Mouse (Mus musculus): ENCODE results near the gene Serpina12. TPM values are rescaled to one million over a fixed set of nuclear protein-coding genes. Genes with fewer than 3 reads are reported as not detected.

The Serpina12 gene
- polyA plus RNA-seq, 1 experiment from 2014 or later, result not detected

DNA sequence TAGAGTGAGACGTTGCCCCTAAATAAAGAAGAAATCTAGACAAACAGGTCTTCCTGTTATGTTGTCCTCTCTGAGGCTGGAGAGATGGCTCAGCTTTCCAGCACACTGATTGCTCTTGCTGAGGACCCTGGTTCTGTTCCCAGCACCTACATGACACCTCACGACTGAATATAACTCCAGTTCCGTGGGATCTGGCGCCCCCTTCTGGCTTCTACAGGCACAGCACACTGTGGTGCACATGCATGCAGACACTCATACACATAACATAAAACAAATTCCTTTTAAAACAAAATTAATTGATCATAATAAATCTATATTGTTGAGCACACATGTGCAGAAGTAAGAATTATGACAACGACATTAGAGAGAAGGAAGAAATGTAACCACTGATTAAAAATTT, 39.6 kb downstream of the Serpina12 start:
- Histone ChIP-seq H3K36me3 (ENCODE audit: control insufficient read depth, insufficient read depth, low read length) (no peaks in the 10 kb centered on the region), H3K4me1 (ENCODE audit: control insufficient read depth in 2 of 2, insufficient read depth in 2 of 2, low read length in 2 of 2) (peaks cover 3 to 7% of the 10 kb centered on the region in 2 experiments), H3K4me2 (ENCODE audit: low read length) (no peak overlapping the region), H3K27me3 (ENCODE audit: control insufficient read depth, insufficient read depth, low read length) (peaks cover 5% of the 10 kb centered on the region), H3K27ac (replicated peaks in 1 of 2; ENCODE audit: control insufficient read depth in 1 of 2, insufficient read depth in 1 of 2, low read depth in 2 of 2, low read length in 2 of 2) (no peak overlapping the region), H3K9ac (ENCODE audit: low read length) (no peak overlapping the region), H3K9me3 (ENCODE audit: control insufficient read depth, low read length) (no peaks in the 10 kb centered on the region), H3K4me3 (ENCODE audit: control insufficient read depth in 1 of 2, insufficient read depth in 1 of 2, low read depth in 1 of 2, low read length in 2 of 2) (no peak overlapping the region)
- no peak for ATAC-seq (ENCODE audit: insufficient number of reproducible peaks, insufficient read depth, low FRiP score, low read depth)
- WGBS, result 75% methylated on average over 5 of the region's 5 CpGs

- no peak overlapping the region for H3K9ac ChIP-seq (ENCODE audit: low read length)
- peaks cover 3 to 7% of the 10 kb centered on the region in 2 experiments for H3K4me1 ChIP-seq (ENCODE audit: control insufficient read depth in 2 of 2, insufficient read depth in 2 of 2, low read length in 2 of 2)
- H3K9me3 ChIP-seq (ENCODE audit: control insufficient read depth, low read length), result no peaks in the 10 kb centered on the region
- H3K4me2 ChIP-seq (ENCODE audit: low read length), result no peak overlapping the region
- H3K36me3 ChIP-seq (ENCODE audit: control insufficient read depth, insufficient read depth, low read length), result no peaks in the 10 kb centered on the region
- no peak overlapping the region for H3K4me3 ChIP-seq (ENCODE audit: control insufficient read depth in 1 of 2, insufficient read depth in 1 of 2, low read depth in 1 of 2, low read length in 2 of 2)
- peaks cover 7% of the 10 kb centered on the region; the same call in 1 of the 2 replicates for H3K27me3 ChIP-seq (ENCODE audit: control insufficient read depth, insufficient read depth, low read length)
- H3K27ac ChIP-seq (replicated peaks in 1 of 2; ENCODE audit: control insufficient read depth in 1 of 2, insufficient read depth in 1 of 2, low read depth in 2 of 2, low read length in 2 of 2), result peak overlapping the region; percentile 53 to 66; a peak in 3 of 4 replicates
- 40% methylated on average over 4 of the region's 4 CpGs for WGBS
- ATAC-seq (ENCODE audit: insufficient number of reproducible peaks, insufficient read depth, low FRiP score, low read depth), result no peak; the same call in 1 of the 2 replicates
Measured at GRCm38 (mm10) chr12:104003238-104003612, 41.0 kb downstream of the Serpina12 start.

DNA sequence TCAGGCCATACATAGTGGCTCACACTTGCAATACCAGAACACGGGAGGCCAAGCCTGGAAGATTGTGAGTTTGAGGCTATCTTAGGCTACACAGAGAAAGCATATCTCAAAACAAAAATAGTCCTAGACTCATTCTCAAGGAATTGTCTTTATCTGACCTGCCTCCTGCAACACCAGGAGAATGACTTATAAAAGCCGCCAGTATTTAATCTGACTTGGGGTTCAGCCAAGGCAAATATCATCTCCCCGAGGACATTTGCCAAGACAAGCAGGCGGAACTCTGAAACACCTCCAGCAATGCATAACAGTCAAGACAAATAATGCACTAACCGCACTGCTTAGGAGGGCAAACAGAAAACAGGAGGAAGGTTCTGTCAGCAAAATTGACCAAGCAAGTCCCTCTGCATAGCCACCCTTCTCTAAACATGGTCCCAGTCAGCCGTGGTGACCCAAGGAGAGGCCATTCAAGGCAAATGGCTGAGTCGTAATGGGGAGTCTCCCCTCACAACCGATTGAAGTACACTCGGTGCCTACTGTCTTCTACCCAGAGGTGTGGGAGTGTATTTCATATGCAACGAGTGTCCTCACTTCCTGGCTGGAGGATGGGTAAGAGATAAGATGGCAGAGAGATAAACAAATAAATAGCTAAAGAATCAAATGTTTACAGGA, 41.5 kb downstream of the Serpina12 start:
- Histone ChIP-seq H3K4me2 (ENCODE audit: low read length) (no peak overlapping the region), H3K27ac (replicated peaks in 1 of 2; ENCODE audit: control insufficient read depth in 1 of 2, insufficient read depth in 1 of 2, low read depth in 2 of 2, low read length in 2 of 2) (peak overlapping the region; percentile 53 to 66), H3K4me3 (ENCODE audit: control insufficient read depth in 1 of 2, insufficient read depth in 1 of 2, low read depth in 1 of 2, low read length in 2 of 2) (no peak overlapping the region), H3K36me3 (ENCODE audit: control insufficient read depth, insufficient read depth, low read length) (no peaks in the 10 kb centered on the region), H3K9ac (ENCODE audit: low read length) (no peak overlapping the region), H3K9me3 (ENCODE audit: control insufficient read depth, low read length) (no peaks in the 10 kb centered on the region), H3K27me3 (ENCODE audit: control insufficient read depth, insufficient read depth, low read length) (peaks cover 7% of the 10 kb centered on the region; the same call in 1 of the 2 replicates), H3K4me1 (ENCODE audit: control insufficient read depth in 2 of 2, insufficient read depth in 2 of 2, low read length in 2 of 2) (peaks cover 3 to 7% of the 10 kb centered on the region in 2 experiments)
- peak; percentile 76 for ATAC-seq (ENCODE audit: insufficient number of reproducible peaks, insufficient read depth, low FRiP score, low read depth)
- 40% methylated on average over 10 of the region's 10 CpGs for WGBS

DNA sequence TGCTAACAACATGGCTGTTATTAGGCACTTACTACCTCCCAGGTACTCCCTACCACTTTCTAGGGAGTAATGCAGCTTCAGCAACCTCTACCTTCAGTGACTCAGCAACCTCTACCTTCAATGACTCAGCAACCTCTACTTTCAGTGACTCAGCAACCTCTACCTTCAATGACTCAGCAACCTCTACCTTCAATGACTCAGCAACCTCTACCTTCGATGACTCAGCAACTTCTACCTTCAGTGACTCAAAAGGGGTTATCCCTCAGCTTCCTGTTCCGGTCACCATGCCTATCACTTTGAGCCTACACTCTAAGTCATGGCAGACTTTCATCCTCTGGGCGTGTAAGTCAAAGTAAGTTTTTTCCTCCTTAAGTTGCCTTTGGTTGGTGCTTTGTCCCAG, 43.6 kb downstream of the Serpina12 start:
- WGBS, result 82% methylated on average over 3 of the region's 3 CpGs
- peaks cover 3 to 7% of the 10 kb centered on the region in 2 experiments for H3K4me1 ChIP-seq (ENCODE audit: control insufficient read depth in 2 of 2, insufficient read depth in 2 of 2, low read length in 2 of 2)
- no peak overlapping the region for H3K9ac ChIP-seq (ENCODE audit: low read length)
- H3K36me3 ChIP-seq (ENCODE audit: control insufficient read depth, insufficient read depth, low read length), result no peaks in the 10 kb centered on the region
- no peak for ATAC-seq (ENCODE audit: insufficient number of reproducible peaks, insufficient read depth, low FRiP score, low read depth)
- no peak overlapping the region for H3K4me3 ChIP-seq (ENCODE audit: control insufficient read depth in 1 of 2, insufficient read depth in 1 of 2, low read depth in 1 of 2, low read length in 2 of 2)
- no peak overlapping the region for H3K4me2 ChIP-seq (ENCODE audit: low read length)
- H3K27ac ChIP-seq (replicated peaks in 1 of 2; ENCODE audit: control insufficient read depth in 1 of 2, insufficient read depth in 1 of 2, low read depth in 2 of 2, low read length in 2 of 2), result no peak overlapping the region
- H3K9me3 ChIP-seq (ENCODE audit: control insufficient read depth, low read length), result no peaks in the 10 kb centered on the region
- H3K27me3 ChIP-seq (ENCODE audit: control insufficient read depth, insufficient read depth, low read length), result peaks cover 14% of the 10 kb centered on the region

GRCm38 (mm10) chr12:103999611-104000010, 44.6 kb downstream of the Serpina12 start:
- Histone ChIP-seq H3K9me3 (ENCODE audit: control insufficient read depth, low read length) (no peaks in the 10 kb centered on the region), H3K9ac (ENCODE audit: low read length) (no peak overlapping the region), H3K4me3 (ENCODE audit: control insufficient read depth in 1 of 2, insufficient read depth in 1 of 2, low read depth in 1 of 2, low read length in 2 of 2) (no peak overlapping the region), H3K4me2 (ENCODE audit: low read length) (no peak overlapping the region), H3K27ac (replicated peaks in 1 of 2; ENCODE audit: control insufficient read depth in 1 of 2, insufficient read depth in 1 of 2, low read depth in 2 of 2, low read length in 2 of 2) (no peak overlapping the region), H3K36me3 (ENCODE audit: control insufficient read depth, insufficient read depth, low read length) (no peaks in the 10 kb centered on the region), H3K27me3 (ENCODE audit: control insufficient read depth, insufficient read depth, low read length) (peaks cover 19% of the 10 kb centered on the region), H3K4me1 (ENCODE audit: control insufficient read depth in 2 of 2, insufficient read depth in 2 of 2, low read length in 2 of 2) (peaks cover 3 to 7% of the 10 kb centered on the region in 2 experiments)
- 88% methylated on average over 8 of the region's 8 CpGs for WGBS
- ATAC-seq (ENCODE audit: insufficient number of reproducible peaks, insufficient read depth, low FRiP score, low read depth), result no peak

DNA sequence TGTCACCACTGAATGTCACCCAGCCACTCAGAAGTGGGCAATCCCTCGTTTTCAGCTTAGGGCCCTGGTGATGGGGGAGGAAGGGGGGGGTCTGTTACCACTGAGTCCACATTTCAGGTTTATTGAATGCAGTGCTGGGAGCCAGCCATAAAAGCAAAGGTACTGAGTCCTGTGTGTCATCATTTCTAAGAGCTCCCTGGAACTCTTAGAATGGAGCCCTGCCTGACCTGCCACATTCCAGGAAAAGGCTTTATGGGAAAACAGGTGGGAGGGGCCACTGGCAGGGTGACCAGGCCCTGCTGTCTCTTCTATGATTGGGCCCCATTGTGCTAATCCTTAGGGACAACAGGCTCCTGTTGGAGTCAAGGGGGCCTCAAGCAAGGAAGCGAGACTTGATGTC, 47.7 kb downstream of the Serpina12 start:
- Histone ChIP-seq H3K4me2 (ENCODE audit: low read length) (no peak overlapping the region), H3K27ac (replicated peaks in 1 of 2; ENCODE audit: control insufficient read depth in 1 of 2, insufficient read depth in 1 of 2, low read depth in 2 of 2, low read length in 2 of 2) (no peak overlapping the region), H3K9ac (ENCODE audit: low read length) (no peak overlapping the region), H3K4me1 (ENCODE audit: control insufficient read depth in 2 of 2, insufficient read depth in 2 of 2, low read length in 2 of 2) (no peaks in the 10 kb centered on the region), H3K27me3 (ENCODE audit: control insufficient read depth, insufficient read depth, low read length) (peaks cover 28% of the 10 kb centered on the region), H3K36me3 (ENCODE audit: control insufficient read depth, insufficient read depth, low read length) (no peaks in the 10 kb centered on the region), H3K9me3 (ENCODE audit: control insufficient read depth, low read length) (no peaks in the 10 kb centered on the region), H3K4me3 (ENCODE audit: control insufficient read depth in 1 of 2, insufficient read depth in 1 of 2, low read depth in 1 of 2, low read length in 2 of 2) (no peak overlapping the region)
- no peak for ATAC-seq (ENCODE audit: insufficient number of reproducible peaks, insufficient read depth, low FRiP score, low read depth)
- 63% methylated on average over 2 of the region's 2 CpGs for WGBS

DNA sequence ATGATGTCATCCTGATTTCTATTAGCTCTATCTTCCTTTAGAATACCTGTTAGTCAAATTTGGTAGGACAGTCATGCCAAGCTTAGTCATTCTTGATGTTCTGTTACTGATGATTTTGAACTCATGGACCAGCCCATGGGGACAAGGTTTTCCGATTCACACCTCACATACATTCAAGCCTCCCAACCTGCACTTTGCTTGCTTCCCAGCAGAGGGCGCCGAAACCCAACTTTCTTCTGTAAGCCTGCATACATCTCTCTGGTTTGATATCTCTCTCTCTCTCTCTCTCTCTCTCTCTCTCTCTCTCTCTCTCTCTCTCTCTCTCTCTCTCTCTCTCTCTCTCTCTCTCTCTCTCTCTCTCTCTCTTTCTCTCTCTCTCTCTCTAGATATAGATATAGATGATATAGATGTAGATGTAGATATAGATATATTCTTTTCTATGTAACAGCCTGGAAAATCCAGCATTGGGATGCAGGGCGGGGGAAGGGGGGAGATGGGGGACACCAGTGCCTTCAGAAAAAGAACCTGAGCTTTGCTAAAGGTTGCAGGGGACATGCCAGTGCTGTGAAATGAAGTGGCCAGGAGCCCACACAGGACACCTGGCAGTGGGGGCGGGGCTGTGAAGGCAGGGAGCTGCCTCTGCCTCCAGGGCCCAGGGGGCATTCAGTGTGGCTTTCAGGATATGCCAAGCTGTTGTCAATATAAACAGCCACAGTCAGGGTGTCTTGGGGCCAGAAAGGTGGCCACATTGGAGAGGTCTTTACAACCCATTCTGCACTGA, 48.8 kb downstream of the Serpina12 start:
- Histone ChIP-seq H3K4me3 (ENCODE audit: control insufficient read depth in 1 of 2, insufficient read depth in 1 of 2, low read depth in 1 of 2, low read length in 2 of 2) (no peak overlapping the region), H3K27ac (replicated peaks in 1 of 2; ENCODE audit: control insufficient read depth in 1 of 2, insufficient read depth in 1 of 2, low read depth in 2 of 2, low read length in 2 of 2) (no peak overlapping the region), H3K9me3 (ENCODE audit: control insufficient read depth, low read length) (no peaks in the 10 kb centered on the region), H3K36me3 (ENCODE audit: control insufficient read depth, insufficient read depth, low read length) (no peaks in the 10 kb centered on the region), H3K4me1 (ENCODE audit: control insufficient read depth in 2 of 2, insufficient read depth in 2 of 2, low read length in 2 of 2) (no peaks in the 10 kb centered on the region), H3K4me2 (ENCODE audit: low read length) (no peak overlapping the region), H3K27me3 (ENCODE audit: control insufficient read depth, insufficient read depth, low read length) (peaks cover 28% of the 10 kb centered on the region), H3K9ac (ENCODE audit: low read length) (no peak overlapping the region)
- 31% methylated on average over 5 of the region's 5 CpGs for WGBS
- ATAC-seq (ENCODE audit: insufficient number of reproducible peaks, insufficient read depth, low FRiP score, low read depth), result no peak

Data from heart, embryonic 14.5 days (tissue).